Mouse (Mus musculus): ENCODE results near the gene Aldh2.

DNA sequence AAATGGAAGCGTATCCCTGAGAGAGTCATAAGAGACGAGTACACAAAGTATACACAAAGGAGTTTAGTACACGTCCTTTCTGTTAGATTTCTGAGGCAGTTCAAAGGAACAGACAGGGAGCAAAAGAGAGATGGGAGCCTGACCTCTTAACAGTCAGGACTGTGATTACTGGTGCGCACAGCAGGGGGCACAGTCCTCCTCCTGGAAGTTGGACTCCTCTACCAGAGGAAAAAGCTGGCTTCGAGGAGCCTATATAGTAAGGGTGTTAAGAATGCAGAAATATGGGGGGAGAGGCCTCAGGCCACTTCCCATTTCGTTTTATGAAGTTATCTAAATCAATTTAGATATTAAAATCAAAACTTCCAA lies 47.1 kb downstream of the Aldh2 start:
- TF ChIP-seq CTCF (IDR thresholded peaks at IDR 0.05 in 2 of 3, conservative IDR thresholded peaks at IDR 0.05 in 1 of 3; ENCODE audit: control insufficient read depth in 1 of 3, insufficient read depth in 1 of 3, low read depth in 2 of 3, low read length in 3 of 3, poor library complexity in 1 of 3, severe bottlenecking in 1 of 3) (peak; percentile 26 to 68 (median 57); a peak in 4 of 6 replicates), POLR2AphosphoS5 (IDR thresholded peaks at IDR 0.05; ENCODE audit: borderline replicate concordance, low read depth, low read length) (no peak), RAD21 (IDR thresholded peaks at IDR 0.05; ENCODE audit: low read depth, low read length) (peak; percentile 39), TBP (IDR thresholded peaks at IDR 0.05; ENCODE audit: low read depth, low read length) (no peak), MAX (IDR thresholded peaks at IDR 0.05; ENCODE audit: low read length) (no peak), E2F4 (IDR thresholded peaks at IDR 0.05; ENCODE audit: borderline replicate concordance, low read depth, low read length) (no peak), POLR2A (IDR thresholded peaks at IDR 0.05; ENCODE audit: control insufficient read depth in 1 of 2, insufficient read depth in 1 of 2, low read depth in 1 of 2, low read length in 2 of 2, poor library complexity in 1 of 2) (no peak), GATA1 (IDR thresholded peaks at IDR 0.05; ENCODE audit: low read depth, low read length) (no peak), ZC3H11A (IDR thresholded peaks at IDR 0.05; ENCODE audit: low read depth, low read length) (peak; percentile 40; the same call in 1 of the 2 replicates)

Data from MEL (cell line).